Mouse (Mus musculus) cortical plate, adult 2 months (tissue): ENCODE measurements at regions not wholly inside any gene's neighbourhood (a gene's known extent, or its start where the extent isn't known, plus 50 kb on each side); places are given as distances from the start of the nearest gene placed in this dataset.
"Not testable (repeated sequence)": the region's sequence is repeated elsewhere in the genome, so short reads cannot be mapped to it uniquely, and the experiment has no call there.

Experiments
- H3K27ac ChIP-seq: fragments of 200-500 bp; 2 replicates; pipeline ENCODE4 v1.5.1; 2012; ENCODE audit warnings: low read length, control low read depth, inconsistent platforms; ENCODE audit not compliant: insufficient read depth
- H3K4me1 ChIP-seq: fragments of 200-500 bp; 2 replicates; pipeline ENCODE4 v1.6.1; 2011; ENCODE audit warnings: low read length; ENCODE audit not compliant: control insufficient read depth, insufficient read depth
- H3K4me3 ChIP-seq: fragments of 200-500 bp; 2 replicates; pipeline ENCODE4 v1.5.1; 2011; ENCODE audit warnings: mild to moderate bottlenecking, low read length, control low read depth; ENCODE audit not compliant: insufficient read depth
- CTCF ChIP-seq: fragments of 200-500 bp; IDR thresholded peaks from 2 replicates; pipeline ENCODE4 v1.5.1; 2011; ENCODE audit warnings: mild to moderate bottlenecking, control low read depth, low read length; ENCODE audit not compliant: insufficient read depth; ENCODE audit errors: extremely low read depth
- POLR2A ChIP-seq: fragments of 200-500 bp; IDR thresholded peaks from 2 replicates; pipeline ENCODE4 v1.6.1; 2011; ENCODE audit warnings: mild to moderate bottlenecking, low read length, control low read depth; ENCODE audit not compliant: insufficient read depth; ENCODE audit errors: extremely low read depth

GRCm38 (mm10) chr13:3374796-3375195, 163.1 kb upstream of the Gdi2 start:
- TF ChIP-seq CTCF (no peak), POLR2A (no peak)
- Histone ChIP-seq H3K27ac (no peak overlapping the region), H3K4me3 (no peak overlapping the region)

DNA sequence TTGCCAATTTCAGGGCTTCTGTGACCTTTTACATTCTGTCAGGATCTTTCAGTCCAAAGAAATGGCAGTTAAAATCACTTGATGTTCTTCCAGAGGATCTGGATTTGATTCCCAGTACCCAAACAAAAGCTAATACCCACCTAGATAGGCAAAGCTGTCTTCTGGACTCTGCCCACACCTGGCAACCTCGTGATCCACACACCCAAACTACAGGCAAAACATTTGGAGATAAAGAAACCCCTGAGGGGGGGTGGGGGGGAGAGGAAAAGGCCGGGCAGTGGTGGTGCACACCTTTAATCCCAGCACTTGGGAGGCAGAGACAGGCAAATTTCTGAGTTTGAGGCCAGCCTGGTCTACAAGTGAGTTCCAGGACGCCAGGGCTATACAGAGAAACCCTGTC, 160.1 kb upstream of the Gdi2 start:
- not testable (repeated sequence) for H3K4me3 ChIP-seq, H3K27ac ChIP-seq, H3K4me1 ChIP-seq

More at GRCm38 (mm10) chr13:3374796-3375195, 163.1 kb upstream of the Gdi2 start:
- no peaks in the 10 kb centered on the region for H3K4me1 ChIP-seq

GRCm38 (mm10) chr13:3405783-3406182, 132.1 kb upstream of the Gdi2 start:
- not testable (repeated sequence) for H3K27ac ChIP-seq, H3K4me1 ChIP-seq, H3K4me3 ChIP-seq

GRCm38 (mm10) chr13:3406236-3407017, 131.4 kb upstream of the Gdi2 start:
- peak; percentile 59 for TF ChIP-seq CTCF
- not testable (repeated sequence) for H3K4me3 ChIP-seq, H3K27ac ChIP-seq, H3K4me1 ChIP-seq

GRCm38 (mm10) chr13:3410281-3410680, 127.6 kb upstream of the Gdi2 start:
- H3K4me3 ChIP-seq, H3K4me1 ChIP-seq, H3K27ac ChIP-seq: not testable (repeated sequence)

DNA sequence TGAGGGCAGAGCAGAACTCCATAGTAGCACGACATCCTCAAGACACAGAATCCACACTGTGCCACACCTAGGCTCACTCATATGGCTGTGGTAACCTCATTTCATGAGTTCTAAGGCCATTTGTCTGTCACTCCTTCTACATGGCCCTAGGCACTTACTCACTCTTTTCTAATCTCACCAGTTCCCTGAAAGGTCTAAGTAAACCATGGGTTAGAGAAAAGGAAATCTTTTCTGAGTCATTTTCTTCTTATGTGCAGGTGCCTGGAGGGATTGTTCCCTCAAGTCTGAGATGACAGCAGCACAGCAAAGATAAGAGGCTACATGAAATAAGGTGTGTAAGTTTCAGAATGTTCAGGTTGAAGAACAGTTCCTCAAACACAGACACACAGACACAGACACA, 120.8 kb upstream of the Gdi2 start:
- H3K4me3 ChIP-seq: no peak overlapping the region
- no peak overlapping the region for H3K27ac ChIP-seq
- no peak for TF ChIP-seq POLR2A
- no peak for TF ChIP-seq CTCF
- H3K4me1 ChIP-seq: no peaks in the 10 kb centered on the region

DNA sequence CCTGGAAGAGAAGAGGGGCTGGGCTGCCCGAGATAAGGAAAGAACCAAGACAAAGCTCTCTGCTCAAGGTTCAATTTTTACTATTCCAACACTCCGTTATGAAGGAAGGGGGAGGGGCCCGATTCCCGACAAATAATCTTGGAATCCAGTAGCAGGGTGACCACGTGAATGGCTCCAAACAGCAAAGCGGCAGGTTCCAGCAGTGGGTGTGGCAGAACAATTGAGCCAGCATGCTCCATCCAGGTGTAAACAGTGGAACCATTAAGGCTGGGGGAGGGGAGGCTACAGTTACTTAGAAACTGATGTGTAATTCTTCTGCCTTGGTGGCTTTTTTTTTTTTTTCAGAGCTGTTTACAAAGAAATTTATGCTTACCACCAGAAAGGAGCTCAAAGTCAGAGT, 82.5 kb upstream of the Gdi2 start:
- not testable (repeated sequence) for H3K4me3 ChIP-seq, H3K4me1 ChIP-seq, H3K27ac ChIP-seq

DNA sequence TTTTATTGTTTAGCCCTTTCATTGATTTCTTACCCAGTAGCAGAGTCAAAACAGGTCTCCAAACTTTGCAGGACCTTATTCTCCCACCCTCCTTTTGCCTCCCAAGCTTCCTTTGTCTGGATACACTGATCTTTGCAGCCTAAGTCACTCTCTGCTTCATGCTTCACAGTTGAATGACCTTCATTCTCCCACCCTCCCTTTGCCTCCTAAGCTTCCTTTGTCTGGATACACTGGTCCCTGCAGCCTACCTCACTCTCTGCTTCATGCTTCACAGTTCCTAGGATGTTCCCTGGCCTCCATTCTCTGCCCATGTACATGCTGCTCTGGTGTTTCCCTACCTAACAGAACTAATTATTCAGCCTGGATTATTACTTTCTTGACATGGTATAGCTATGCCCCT, 61.0 kb upstream of the Gdi2 start:
- Histone ChIP-seq H3K4me3 (no peak overlapping the region), H3K4me1 (no peaks in the 10 kb centered on the region), H3K27ac (no peak overlapping the region)
- TF ChIP-seq POLR2A (no peak), CTCF (no peak)

DNA sequence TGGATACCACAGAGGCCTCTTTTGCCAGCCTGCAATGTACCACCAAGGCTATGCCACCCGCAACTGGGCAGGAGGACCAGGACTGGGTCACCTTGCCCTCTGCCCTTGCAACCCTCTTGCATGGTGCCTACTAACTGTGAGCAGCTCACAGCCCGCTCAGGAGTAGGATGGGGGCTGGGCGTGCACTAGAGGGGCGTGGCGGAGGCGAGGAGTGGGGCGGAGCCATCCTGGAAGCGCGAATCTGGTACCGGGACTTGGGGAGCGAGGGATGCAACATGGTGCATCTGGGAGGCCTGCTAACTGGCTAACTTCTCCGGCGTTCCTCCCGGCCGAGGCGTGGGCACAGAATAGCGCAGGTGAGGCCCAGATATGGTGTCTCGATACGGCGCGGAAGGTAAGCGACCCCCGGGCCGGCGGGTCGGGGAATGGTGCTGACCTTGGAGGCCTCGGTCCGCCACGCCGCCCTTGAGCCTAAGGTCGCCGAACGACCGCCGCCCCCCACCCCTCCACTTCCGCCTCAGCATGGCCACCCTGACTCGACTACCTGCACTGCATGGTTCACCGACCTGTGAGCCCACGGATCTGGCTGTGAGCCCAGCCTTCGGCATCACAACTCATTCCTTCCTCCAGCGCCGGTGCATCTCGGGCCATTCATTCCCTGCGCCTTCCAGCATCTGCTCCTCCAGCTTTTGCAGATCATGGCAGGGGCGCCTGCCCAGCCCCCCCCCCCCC, 59.7 kb upstream of the Gdi2 start:
- Histone ChIP-seq H3K4me3 (peak overlapping the region; percentile 78), H3K4me1 (no peaks in the 10 kb centered on the region), H3K27ac (no peak overlapping the region)
- TF ChIP-seq POLR2A (no peak), CTCF (no peak)
